Mouse (Mus musculus): ENCODE data around the gene Ywhag.

Gene Ywhag

GRCm38 (mm10) chr5:135913201-135913600 lies 21.2 kb downstream of the Ywhag start:
- no peak for DNase-seq (ENCODE audit: low read depth, low spot score)

GRCm38 (mm10) chr5:135911633-135912220 lies 22.7 kb downstream of the Ywhag start:
- DNase-seq (ENCODE audit: low read depth, low spot score): no peak

GRCm38 (mm10) chr5:135910813-135911212 lies 23.6 kb downstream of the Ywhag start:
- no peak for DNase-seq (ENCODE audit: low read depth, low spot score)

GRCm38 (mm10) chr5:135909646-135910045 lies 24.8 kb downstream of the Ywhag start:
- DNase-seq (ENCODE audit: low read depth, low spot score): no peak

- no peak for DNase-seq (ENCODE audit: low read depth, low spot score)
These were observed 25.4 kb downstream of the Ywhag start for GRCm38 (mm10) chr5:135908989-135909388.

- DNase-seq (ENCODE audit: low read depth, low spot score): no peak
These were observed 26.2 kb downstream of the Ywhag start for GRCm38 (mm10) chr5:135908185-135908584.

- no peak for DNase-seq (ENCODE audit: low read depth, low spot score)
These were observed 27.2 kb downstream of the Ywhag start for GRCm38 (mm10) chr5:135907256-135907655.

GRCm38 (mm10) chr5:135906846-135907245 lies 27.6 kb downstream of the Ywhag start:
- no peak for DNase-seq (ENCODE audit: low read depth, low spot score)

- no peak for DNase-seq (ENCODE audit: low read depth, low spot score)
These were observed 28.8 kb downstream of the Ywhag start for GRCm38 (mm10) chr5:135905320-135906225.

- DNase-seq (ENCODE audit: low read depth, low spot score): no peak
These were observed 30.2 kb downstream of the Ywhag start for GRCm38 (mm10) chr5:135904259-135904658.

- DNase-seq (ENCODE audit: low read depth, low spot score): peak; percentile 91
These were observed 30.8 kb downstream of the Ywhag start for GRCm38 (mm10) chr5:135903551-135904151.

- DNase-seq (ENCODE audit: low read depth, low spot score): no peak
These were observed 31.4 kb downstream of the Ywhag start for GRCm38 (mm10) chr5:135903058-135903457.

- DNase-seq (ENCODE audit: low read depth, low spot score): no peak
These were observed 32.9 kb downstream of the Ywhag start for GRCm38 (mm10) chr5:135901354-135902095.

GRCm38 (mm10) chr5:135900701-135901100 lies 33.7 kb downstream of the Ywhag start:
- no peak for DNase-seq (ENCODE audit: low read depth, low spot score)

- DNase-seq (ENCODE audit: low read depth, low spot score): no peak
These were observed 34.6 kb downstream of the Ywhag start for GRCm38 (mm10) chr5:135899833-135900232.

GRCm38 (mm10) chr5:135898995-135899394 lies 35.4 kb downstream of the Ywhag start:
- DNase-seq (ENCODE audit: low read depth, low spot score): no peak

- DNase-seq (ENCODE audit: low read depth, low spot score): no peak
These were observed 36.4 kb downstream of the Ywhag start for GRCm38 (mm10) chr5:135898028-135898427.

GRCm38 (mm10) chr5:135894958-135895357 lies 39.5 kb downstream of the Ywhag start:
- no peak for DNase-seq (ENCODE audit: low read depth, low spot score)

- no peak for DNase-seq (ENCODE audit: low read depth, low spot score)
These were observed 41.6 kb downstream of the Ywhag start for GRCm38 (mm10) chr5:135892589-135893351.

- no peak for DNase-seq (ENCODE audit: low read depth, low spot score)
These were observed 43.5 kb downstream of the Ywhag start for GRCm38 (mm10) chr5:135890920-135891319.

GRCm38 (mm10) chr5:135890323-135890722 lies 44.1 kb downstream of the Ywhag start:
- no peak for DNase-seq (ENCODE audit: low read depth, low spot score)

Measured in retina, adult 2 months (tissue).